Mouse (Mus musculus) gastrocnemius, postnatal 25 days (tissue): ENCODE measurements around the gene Tmem176a. TPM values are rescaled to one million over a fixed set of nuclear protein-coding genes. Genes with fewer than 3 reads are reported as not detected.
"Not testable (repeated sequence)": the region's sequence is repeated elsewhere in the genome, so short reads cannot be mapped to it uniquely, and the experiment has no call there.

Experiments
- DNase-seq: peaks from one replicate; pipeline ENCODE4 v3.0.0; 2022
- long read RNA-seq, 2 experiments: library from polyadenylated mRNA; stranded (forward); transcript quantifications; one replicate each; pipeline ENCODE4 v2.0.0; 2021
- total RNA-seq, 2 experiments: library from RNA; stranded (reverse); gene quantifications; 1 replicate in 1 of 2; 2 replicates in 1 of 2; pipeline ENCODE4 v1.2.3; 2021

Gene Tmem176a
- 1 to 10 TPM; 4.3 to 4.9 TPM for total RNA-seq
- long read RNA-seq, experiment 1, partial matches to known transcripts, result 0 of 3 reads
- long read RNA-seq, experiment 1, other reads (novel, unspliced or antisense), result 0 of 3 reads
- long read RNA-seq, experiment 2, transcript Tmem176a-201 (7 exons, 1,540 nt), result major isoform, 5 of 5 reads
- long read RNA-seq, experiment 2, partial matches to known transcripts, result 0 of 5 reads
- long read RNA-seq, experiment 2, other reads (novel, unspliced or antisense), result 0 of 5 reads

DNA sequence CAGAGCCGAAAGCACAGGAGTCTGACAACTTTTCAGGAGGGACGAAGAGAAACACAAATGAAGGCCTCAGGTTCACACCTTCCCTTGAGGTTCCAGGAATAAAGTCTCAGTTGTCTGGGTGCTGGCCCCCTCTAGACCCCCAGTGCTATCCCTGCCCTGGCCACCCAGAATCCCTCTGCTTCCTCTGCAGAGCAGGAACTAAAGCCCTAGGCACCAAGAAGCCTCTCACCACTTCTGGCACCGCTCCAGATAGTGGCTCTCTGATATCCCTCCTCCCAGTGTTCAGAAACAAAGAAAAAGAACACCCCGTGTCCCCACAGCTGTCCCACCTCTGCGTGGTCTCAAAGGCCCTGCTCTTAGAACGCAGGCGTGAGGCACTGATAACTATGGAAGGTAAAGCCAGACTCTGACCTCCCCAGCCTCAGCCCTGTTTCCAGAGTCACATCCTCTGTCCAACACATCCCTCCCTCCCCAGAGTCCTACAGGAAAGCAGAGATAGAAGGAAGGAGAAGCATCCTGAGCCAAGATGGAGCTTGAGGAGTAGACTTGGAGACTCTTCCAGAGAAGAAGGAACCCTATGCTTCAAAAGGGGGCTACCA is at the start of gene Tmem176a:
Gene Tmem176a, plus strand, starts transcription at position 549 of the 599 bp plus-strand sequence.
- peak; percentile 18 for DNase-seq

DNA sequence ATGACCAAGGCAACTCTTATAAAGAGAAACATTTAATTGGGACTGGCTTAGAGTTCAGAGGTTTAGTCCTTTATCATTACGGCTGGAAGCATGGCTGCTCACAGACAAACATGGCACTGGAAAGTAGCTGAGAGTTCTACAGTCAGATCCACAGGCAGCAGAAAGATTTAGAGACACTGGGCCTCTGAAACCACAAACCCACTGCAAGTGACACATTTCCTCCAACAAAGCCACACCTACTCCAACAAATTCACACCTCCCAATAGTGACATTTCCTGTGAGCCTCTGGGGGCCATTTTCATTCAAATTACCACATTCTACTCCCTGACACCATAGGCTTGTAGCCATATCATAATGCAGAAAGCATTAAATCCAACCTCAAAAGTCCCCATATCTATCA is 38.8 kb upstream of the Tmem176a start:
- no peak for DNase-seq

DNA sequence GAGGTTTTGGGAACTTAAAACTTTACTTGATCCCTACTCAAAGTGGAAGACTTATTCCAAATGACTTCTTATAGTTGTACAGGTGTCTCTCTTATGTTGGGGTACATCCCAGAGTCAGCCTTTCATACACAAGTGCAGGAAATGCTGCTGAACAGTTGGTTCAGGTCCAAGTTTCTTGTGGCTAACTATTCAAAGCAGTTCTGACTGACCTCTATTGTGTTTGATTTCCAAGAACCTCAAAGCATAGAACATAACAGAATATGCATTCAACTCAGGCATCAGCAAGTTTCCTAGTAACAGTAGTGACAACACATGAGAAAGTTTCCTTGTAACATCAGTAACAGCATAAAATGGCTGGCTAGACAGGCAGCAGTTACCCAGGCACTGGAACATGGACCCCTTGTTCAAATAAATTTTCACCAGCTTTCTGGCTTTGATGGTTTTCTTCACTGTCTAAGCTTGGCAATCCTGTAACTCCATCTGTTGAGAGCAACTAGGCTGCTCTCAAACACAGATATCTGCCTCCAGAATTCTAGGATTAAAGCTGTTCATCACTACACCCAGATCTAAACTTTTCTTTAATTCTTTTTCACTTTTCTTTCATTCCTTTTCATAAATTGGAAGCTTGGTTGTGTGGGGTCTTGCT is 37.2 kb upstream of the Tmem176a start:
- DNase-seq, result no peak

DNA sequence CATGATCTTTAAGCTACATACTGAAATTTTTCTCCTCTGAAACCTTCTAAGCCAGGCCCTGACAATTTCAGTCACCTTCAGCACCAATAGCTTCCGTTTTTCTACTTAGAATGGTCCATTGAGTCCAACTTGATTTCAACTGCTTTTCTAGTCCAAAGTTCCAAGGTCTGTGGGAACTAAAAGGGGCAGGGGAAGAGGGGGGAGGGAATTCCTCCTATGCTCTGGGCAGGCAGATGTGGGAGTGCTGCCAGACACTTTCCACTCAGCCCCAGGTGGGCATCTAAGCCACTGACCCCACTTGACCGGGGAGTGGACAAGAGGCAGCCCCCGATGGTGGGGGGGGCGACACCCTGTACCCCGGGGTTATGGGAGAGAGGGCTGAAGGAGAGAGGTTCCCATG is 36.4 kb upstream of the Tmem176a start:
- DNase-seq, result no peak

DNA sequence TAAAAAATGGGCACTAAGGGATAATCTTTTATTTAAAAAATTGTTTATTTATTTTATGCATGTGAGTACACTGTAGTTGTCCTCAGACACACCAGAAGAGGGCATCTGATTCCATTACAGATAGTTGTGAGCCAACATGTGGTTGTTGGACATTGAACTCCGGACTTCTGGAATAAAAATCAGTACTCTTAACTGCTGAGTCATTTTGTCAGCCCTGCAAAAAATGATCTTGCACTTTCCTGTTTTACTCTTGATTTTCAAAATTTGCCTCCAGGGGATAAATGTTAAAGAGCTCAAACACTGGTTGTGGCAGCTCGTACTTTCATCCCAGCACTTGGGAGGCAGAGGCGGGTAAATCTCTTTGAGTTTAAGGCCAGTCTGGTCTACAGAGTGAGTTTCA is 34.0 kb upstream of the Tmem176a start:
- no peak for DNase-seq

DNA sequence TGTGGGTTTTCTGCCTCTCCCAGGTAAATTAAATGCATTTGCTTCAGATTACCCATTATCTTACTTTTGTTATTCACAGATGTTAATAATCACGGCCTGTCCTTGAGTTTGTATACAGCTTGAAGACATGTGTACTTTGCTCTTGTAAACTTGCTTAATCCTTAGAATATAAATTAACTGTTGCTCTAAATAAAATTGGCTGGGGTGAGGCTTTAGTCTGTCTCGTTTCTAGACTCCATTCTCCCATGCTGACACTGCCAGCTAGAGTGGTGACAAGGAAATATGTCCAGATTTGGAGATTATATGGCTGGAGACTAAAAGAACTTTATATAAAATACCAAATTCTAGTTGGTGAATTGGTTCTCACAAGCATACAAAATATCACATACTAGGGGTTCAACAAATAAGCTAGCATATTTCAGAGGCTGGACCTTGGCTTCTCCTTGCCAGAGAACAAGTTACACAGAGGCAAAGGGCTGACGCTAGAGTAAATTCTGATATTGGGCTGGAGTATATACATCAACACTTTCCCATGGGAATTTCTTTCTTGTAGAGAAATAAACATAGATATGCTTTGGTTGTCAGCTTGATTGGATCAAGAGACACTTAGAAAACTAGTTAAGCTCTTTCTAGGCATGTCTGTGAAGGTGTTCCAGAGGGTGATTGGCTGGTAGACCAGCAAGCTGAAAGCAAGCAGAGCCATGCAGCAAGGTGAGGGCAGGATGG is 31.1 kb upstream of the Tmem176a start:
- DNase-seq, result no peak

DNA sequence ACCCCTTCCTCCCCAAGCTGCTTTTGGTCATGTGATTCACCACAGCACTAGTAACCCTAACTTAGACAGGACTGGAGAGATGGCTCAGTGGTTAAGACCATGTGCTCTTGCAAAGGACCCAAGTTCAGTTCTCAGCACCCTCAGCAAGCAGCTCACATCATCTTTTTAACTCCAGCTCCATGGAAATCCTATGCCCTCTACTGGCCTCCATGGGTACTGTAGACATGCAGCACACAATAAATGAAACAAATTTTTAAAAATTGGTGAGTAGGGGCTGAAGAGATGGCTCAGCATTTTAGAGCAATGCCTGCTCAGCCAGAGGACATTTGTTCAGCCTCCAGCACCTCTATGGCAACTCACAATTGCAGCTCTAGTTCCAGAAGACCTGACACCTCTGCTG is 25.7 kb upstream of the Tmem176a start:
- no peak for DNase-seq

DNA sequence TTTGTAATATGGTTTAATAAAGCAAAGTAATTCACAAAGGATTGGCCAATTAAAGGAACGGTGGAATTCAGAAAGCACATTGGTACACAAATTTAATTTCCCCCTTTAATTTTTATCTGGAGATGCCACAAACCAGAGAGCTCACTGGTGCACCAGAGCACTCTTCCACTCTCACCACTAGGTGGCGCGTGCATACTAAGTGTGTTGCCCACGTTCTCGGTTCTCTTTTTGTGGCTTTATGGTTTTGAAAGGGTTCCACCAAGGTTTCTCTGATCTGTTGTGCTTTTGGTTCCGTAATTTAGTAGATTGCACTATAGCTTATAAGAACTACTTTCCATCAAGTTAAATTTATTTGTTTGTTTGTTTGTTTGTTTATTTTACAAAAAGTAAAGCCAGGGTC is 22.9 kb upstream of the Tmem176a start:
- no peak for DNase-seq

DNA sequence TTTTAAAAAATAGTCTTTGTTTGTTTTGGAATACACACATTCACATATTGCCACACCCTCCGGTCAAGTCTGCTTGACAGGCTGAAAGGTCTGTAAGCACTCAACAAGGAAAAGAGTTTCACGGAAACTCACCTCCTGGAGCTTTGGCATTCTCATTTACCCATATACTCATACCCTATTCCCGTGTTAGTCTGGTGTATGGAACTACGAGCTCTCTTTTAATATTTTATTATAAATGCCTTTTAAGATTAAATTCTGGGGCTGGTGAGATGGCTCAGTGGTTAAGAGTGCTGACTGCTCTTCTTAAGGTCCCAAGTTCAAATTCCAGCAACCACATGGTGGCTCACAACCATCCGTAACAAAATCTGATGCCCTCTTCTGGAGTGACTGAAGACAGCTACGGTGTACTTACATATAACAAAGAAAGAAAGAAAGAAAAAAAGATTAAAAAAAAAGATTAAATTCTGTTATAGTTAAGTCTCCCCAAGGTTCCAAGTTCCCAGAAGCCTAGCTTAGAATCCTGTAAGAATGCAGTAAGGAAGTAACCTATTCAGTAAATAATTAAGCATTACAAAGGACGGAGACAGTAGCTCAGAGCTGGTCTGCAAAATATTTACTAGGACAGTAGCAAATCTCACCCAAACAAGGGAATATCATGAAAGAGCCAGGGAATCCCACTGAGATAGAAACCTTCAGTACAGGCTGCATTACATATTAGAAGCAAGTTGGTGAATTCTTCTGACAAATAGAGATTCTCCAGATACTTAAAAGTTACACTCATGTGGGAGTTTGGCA is 18.5 kb upstream of the Tmem176a start:
- DNase-seq, result not testable (repeated sequence)

DNA sequence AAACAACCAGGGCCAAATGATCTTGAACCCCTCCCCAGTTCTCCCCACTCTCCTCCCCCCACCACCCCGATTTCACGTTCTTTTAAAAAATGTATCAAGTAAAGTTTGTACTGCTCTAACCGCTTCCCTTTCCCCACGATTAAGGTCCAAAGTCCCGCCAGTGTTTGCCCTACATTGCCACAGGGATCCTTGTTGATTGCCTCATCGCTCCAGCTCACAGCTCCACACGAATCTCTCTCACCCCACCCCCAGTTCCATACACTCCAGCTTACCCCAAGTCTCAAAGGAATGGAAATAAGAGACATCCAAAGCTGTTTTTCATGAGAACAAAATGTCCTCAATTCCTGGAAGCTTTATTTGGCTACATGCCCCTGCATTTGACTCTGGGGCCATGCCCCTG is 15.7 kb upstream of the Tmem176a start:
- DNase-seq, result no peak

DNA sequence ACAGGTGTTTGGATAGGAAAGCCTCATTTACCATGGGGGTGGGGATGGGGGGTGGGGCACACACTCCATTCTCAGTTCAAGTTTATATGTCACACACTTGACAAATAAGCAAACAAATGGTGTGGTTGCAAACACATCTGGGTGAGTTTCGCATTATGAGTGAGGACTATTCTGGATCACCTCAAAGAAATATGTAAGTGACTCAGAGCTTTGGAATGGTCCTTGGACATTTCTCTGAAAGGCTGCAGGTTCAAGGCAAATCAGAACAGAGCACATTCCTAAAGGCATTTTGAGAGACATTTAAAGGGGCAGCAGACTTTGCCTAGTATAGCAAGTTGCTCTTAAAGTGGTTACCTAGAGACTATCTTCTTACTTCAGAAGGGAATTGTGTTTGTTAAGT is 11.7 kb upstream of the Tmem176a start:
- DNase-seq, result no peak

DNA sequence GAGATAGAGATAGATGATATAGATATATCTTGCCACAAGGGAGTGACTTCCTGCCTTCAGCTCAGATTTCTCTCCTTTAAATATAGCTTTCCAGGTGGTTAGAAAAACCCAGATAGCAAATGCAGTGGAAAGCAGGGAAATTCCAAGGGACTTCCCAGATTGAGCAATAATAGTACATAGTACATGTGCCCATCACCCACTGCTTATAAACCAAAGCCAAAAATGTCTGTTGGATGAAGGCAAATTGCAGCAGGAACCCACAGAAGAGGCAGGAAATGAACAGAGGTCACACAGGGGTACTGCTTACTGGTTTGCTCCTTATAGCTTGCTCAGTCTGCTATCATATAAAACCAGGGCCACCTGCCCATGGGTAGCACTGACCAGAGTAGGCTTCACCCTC is 11.1 kb upstream of the Tmem176a start:
- DNase-seq, result no peak

DNA sequence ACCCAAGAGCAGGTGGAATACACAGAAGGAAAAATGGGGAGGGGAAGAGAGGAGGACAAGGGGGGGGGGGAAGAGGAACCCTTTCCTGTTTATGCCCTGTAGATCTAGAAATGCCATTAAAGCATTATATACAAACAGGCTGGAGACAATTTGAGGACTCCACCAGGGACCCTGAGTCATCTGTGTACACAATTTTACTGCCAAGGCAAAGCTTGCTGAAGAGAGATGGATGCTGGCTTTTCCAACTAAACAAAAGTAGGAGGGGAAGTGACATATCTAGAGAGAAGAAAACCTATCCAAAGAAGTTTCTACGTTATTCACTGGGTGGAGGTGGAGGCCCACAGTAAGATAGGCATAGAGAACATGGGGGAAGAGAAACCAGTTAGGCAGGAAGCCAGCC is 10.5 kb upstream of the Tmem176a start:
- no peak for DNase-seq

DNA sequence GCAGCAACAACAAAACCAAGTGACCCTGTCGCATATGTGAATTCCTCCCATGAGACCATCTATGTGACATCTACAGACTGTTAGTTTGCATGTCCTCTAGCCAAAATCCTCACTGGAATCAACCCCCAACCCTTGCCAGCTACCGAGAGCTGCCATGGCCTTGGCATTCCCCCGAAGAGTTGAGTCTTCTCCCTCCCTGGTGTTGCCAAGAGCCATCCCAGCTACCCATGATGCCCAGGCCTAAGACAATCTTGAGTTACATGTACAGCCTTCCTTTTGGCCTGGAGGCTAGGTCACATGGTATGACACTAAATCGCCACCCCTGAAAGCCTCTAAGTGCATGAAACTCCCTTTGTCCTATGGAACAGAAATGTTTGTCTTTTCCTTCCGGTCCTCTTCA is 9.6 kb upstream of the Tmem176a start:
- DNase-seq, result no peak

DNA sequence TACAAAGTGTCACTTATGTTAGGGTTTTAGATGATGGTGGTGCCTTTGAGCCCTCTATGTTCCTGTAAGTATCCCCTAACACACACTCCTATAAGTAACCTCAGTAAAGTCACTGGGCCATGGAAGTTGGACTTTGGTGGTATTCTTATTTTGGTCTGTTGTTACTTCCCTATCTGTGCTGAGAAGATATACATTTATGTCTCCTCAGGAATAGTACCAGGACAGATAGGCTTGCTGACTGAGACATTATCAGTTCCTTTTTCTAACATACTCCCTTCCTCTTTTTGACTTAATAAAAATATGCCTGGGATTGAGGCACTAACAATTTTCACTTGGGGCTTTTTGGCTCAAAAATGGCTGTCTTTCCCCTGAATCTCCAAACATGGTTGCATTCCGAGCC is 8.3 kb upstream of the Tmem176a start:
- DNase-seq, result no peak

DNA sequence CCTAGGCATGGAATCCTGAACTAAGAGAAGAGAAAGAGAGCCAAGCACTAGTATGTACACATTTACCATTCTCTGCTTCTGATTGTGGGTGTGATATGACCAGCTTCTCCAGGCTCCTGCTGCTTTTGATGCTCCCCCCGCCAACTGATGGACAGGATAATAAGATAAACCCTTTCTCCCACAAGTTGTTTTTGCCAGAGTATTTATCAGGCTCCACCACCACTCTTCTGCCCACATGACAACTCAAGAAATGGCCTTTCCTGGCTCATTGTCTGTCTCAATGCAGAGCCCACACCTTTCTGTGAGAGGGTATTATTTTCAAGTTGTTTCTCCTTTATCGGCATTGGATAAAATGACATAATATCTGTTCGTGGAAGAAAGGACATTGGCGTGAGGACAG is 7.2 kb upstream of the Tmem176a start:
- no peak for DNase-seq

DNA sequence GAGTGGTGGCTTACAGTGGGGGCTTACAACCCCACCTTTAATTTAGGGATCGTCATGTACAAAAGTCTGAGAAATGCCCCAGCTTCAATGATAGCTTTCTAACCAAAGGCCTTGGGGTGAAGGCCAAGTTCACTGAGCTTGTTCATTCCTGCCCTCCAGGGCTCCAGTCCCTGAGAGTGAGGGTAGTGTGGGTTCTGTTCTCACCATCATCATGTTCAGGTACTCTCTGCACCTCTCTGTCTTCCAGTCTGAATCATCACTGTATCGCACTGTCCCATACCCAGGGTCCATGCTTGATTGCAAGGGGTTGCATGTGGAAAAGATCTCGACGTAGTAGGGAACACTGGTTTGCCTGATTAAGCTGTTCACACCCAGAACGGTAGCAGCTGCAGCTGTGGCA is 5.5 kb upstream of the Tmem176a start:
- no peak for DNase-seq

DNA sequence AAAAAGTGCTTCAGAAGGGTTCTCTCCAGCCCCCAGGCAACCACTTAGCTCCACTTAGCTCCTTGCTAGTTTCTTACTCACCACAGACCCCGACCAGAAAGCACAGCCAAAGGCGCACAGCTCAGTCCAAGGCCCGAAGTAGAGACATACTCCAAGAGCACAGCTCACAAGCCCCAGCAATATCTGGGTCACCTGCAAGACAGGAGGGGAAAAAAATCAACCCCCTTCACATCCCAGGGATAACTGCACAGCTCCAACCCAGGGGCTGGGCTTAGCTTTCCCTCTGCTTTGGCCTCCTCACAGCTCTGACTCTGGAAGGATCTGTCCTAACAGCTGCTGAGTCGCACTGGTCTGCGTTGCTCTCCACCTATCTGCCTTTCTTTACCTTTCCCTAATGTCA is 4.6 kb upstream of the Tmem176a start:
- DNase-seq, result no peak

DNA sequence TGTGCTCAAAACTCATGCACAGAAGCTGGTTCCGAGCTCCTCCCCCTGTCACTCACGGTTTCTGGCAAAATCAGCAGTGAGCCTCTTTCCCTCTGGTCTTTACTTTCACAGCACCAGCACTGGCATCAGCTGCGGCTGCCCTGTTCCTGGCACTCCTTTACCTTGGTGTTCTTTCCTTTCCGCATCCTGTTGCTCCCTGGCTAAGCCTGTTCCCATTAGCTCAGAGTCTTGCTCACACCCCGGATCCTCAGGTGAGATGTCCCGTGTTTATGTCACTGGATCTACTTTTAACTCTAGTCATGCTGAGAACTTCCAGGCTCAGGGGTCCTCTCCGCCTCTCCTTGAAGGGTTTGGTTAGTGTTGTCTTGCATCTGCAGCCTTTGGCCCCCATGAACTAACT is 3.2 kb upstream of the Tmem176a start:
- DNase-seq, result no peak

DNA sequence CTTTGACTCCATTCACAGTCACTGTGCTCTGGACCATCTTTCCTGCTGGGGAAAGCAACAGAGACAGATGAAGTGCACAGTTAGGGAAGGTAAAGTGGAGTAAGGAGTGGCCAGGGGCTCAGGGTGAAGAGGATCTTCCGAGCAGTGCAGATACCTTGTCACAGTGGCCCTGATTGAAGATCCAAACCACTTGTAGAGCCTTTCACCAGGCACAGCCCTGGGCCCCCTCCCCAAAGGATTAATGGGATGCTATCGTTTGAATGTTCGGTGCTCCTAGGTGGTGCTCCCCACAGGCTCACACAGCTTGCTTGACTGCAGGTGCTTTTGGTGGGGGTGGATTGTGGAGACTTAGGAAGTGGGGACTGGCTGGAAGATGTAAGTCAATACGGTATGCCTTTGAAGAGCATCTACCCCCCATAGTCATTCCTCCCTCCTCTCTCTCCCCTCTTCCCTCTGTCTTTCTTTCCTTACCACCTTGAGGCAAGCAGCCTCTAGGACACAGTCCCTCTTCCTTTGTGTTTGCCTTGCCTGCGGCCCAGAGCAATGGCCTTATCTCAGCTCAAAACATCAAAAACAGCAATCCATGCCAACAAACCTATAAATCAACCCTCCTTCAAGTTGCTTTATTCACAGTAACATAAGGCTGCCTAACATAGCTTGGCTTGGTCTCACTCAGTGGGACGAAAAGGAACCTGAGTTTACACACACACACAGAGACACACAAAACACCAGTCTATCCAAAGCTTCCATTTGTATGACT is 2.2 kb upstream of the Tmem176a start:
- DNase-seq, result no peak

DNA sequence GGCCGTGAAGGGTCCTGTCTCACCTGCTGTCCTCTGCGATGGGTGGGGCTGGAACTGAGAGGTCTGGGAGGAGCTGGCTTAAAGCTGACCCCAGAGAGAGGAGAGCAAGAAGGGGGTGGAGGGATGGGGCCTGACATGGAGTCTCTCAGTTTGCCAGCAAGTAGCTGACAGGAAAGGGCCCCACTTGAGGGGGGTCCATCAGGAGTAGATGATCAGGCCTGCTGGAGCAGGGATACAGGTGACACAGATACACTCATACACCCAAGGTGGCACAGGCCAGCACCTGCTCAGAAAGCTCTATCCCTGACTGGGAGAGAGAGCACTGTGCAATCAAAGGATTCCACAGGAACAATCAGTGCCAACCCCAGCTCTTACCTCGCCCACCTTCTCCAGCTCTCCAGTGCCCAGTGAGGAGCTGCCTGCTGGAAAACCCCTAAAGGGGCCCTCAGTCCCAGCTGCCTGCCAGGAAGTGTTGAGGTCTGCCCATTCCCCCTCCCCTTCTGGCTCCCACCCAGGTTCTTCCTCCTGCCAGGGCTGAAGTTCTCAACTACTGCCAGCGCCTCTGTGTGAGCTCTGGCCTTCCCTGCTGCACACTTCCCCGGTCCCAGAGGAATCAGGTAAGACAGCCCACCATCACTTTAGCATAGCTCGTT is 380 bp downstream of the Tmem176a start, which contains the start of gene Tmem176b:
Gene Tmem176b, minus strand, starts transcription at position 524 of the 653 bp plus-strand sequence.
- peak; percentile 85 for DNase-seq
